Mouse (Mus musculus) MEL (cell line): ENCODE measurements around the gene Zfp472.

Experiments used
- CHD1 ChIP-seq: IDR thresholded peaks from 2 replicates; pipeline ENCODE4 v1.6.1; 2012; ENCODE audit warnings: low read depth, mild to moderate bottlenecking, inconsistent platforms, low read length, improper control_type of control experiment
- CTCF ChIP-seq, 3 experiments: IDR thresholded peaks in 2 of 3; conservative IDR thresholded peaks in 1 of 3; 2 replicates each; pipeline ENCODE4 v1.5.1; 2011 to 2012; ENCODE audit warnings: low read length in 3 of 3, low read depth in 2 of 3, mild to moderate bottlenecking in 2 of 3, improper control_type of control experiment in 1 of 3, inconsistent platforms in 1 of 3, mixed read lengths in 1 of 3, moderate library complexity in 1 of 3; ENCODE audit not compliant: control insufficient read depth in 1 of 3, insufficient read depth in 1 of 3, poor library complexity in 1 of 3, severe bottlenecking in 1 of 3
- EP300 ChIP-seq, 2 experiments: IDR thresholded peaks; 2 replicates each; pipeline ENCODE4 v1.6.1; 2011; ENCODE audit warnings: improper control_type of control experiment in 2 of 2, low read length in 2 of 2, low read depth in 1 of 2, mild to moderate bottlenecking in 1 of 2
- POLR2A ChIP-seq, 2 experiments: IDR thresholded peaks; 2 replicates each; pipeline ENCODE4 v1.6.1; 2011 to 2012; ENCODE audit warnings: low read length in 2 of 2, mild to moderate bottlenecking in 2 of 2, control low read depth in 1 of 2, improper control_type of control experiment in 1 of 2, low read depth in 1 of 2, moderate library complexity in 1 of 2; ENCODE audit not compliant: control insufficient read depth in 1 of 2, insufficient read depth in 1 of 2, poor library complexity in 1 of 2
- POLR2AphosphoS2 ChIP-seq: IDR thresholded peaks from 2 replicates; pipeline ENCODE4 v1.6.1; 2011; ENCODE audit warnings: low read length, improper control_type of control experiment
- RAD21 ChIP-seq: IDR thresholded peaks from 2 replicates; pipeline ENCODE4 v1.6.1; 2011; ENCODE audit warnings: mild to moderate bottlenecking, low read depth, low read length, improper control_type of control experiment
- SIN3A ChIP-seq: IDR thresholded peaks from 2 replicates; pipeline ENCODE4 v1.6.1; 2012; ENCODE audit warnings: low read length, improper control_type of control experiment, inconsistent platforms
- TCF12 ChIP-seq: IDR thresholded peaks from 2 replicates; pipeline ENCODE4 v1.6.1; 2014; ENCODE audit warnings: low read depth, mild to moderate bottlenecking, inconsistent platforms, low read length, improper control_type of control experiment, moderate library complexity
- UBTF ChIP-seq: IDR thresholded peaks from 2 replicates; pipeline ENCODE4 v1.6.1; 2012; ENCODE audit warnings: low read depth, mild to moderate bottlenecking, inconsistent platforms, low read length, improper control_type of control experiment, moderate library complexity, borderline replicate concordance; ENCODE audit not compliant: insufficient read depth
- USF1 ChIP-seq: IDR thresholded peaks from 2 replicates; pipeline ENCODE4 v1.6.1; 2014; ENCODE audit warnings: low read depth, mild to moderate bottlenecking, inconsistent platforms, low read length, improper control_type of control experiment, moderate library complexity
- ZC3H11A ChIP-seq: IDR thresholded peaks from 2 replicates; pipeline ENCODE4 v1.6.1; 2012; ENCODE audit warnings: low read depth, mild to moderate bottlenecking, inconsistent platforms, low read length, improper control_type of control experiment
- ZMIZ1 ChIP-seq: IDR thresholded peaks from 2 replicates; pipeline ENCODE4 v1.6.1; 2012; ENCODE audit warnings: low read depth, mild to moderate bottlenecking, inconsistent platforms, low read length, improper control_type of control experiment, moderate library complexity

DNA sequence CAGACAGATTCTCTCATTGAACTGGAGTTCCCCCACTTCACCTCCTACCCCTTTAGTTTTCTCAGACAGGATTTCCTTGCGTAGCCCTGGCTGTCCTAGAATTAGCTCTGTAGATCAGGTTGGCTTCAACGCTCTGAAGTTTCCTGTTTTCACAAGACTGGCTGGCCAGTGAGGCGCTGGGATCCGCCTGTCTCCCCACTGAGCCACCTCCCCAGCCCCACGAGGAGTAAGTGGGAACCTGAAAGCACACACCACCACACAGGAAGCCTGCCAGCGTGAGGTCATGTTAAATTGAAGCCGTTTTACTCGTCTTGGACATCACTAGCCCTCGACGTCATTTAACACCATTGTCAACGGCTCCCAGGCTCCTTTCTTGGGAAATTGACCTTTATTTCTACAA, 14.6 kb upstream of the Zfp472 start:
- TF ChIP-seq RAD21 (no peak), CHD1 (no peak), ZC3H11A (no peak), CTCF (IDR thresholded peaks at IDR 0.05 in 2 of 3, conservative IDR thresholded peaks at IDR 0.05 in 1 of 3; ENCODE audit: control insufficient read depth in 1 of 3, insufficient read depth in 1 of 3, low read depth in 2 of 3, low read length in 3 of 3, poor library complexity in 1 of 3, severe bottlenecking in 1 of 3) (no peak), EP300 (IDR thresholded peaks at IDR 0.05; ENCODE audit: low read depth in 1 of 2, low read length in 2 of 2) (no peak), TCF12 (no peak), POLR2A (IDR thresholded peaks at IDR 0.05; ENCODE audit: control insufficient read depth in 1 of 2, insufficient read depth in 1 of 2, low read depth in 1 of 2, low read length in 2 of 2, poor library complexity in 1 of 2) (no peak), UBTF (no peak), USF1 (no peak), SIN3A (no peak), POLR2AphosphoS2 (no peak), ZMIZ1 (no peak)
